Mouse (Mus musculus): ENCODE data around the gene Fbxw13. TPM values are rescaled to one million over a fixed set of nuclear protein-coding genes. Genes with fewer than 3 reads are reported as not detected.

The Fbxw13 gene
- polyA plus RNA-seq, 1 experiment from 2014 or later = not detected

Other genes starting within 250 kb of the Fbxw13 start
- 7.7 and 10.9 TPM in 2 replicates for gene Col7a1, start 242.4 kb downstream of the Fbxw13 start, polyA plus RNA-seq (2016; fragmentation: Nextera tagmentation; extraction: Ambion mirVana)
- 0.27 and 0.32 TPM in 2 replicates for gene Ucn2, start 210.0 kb downstream of the Fbxw13 start, polyA plus RNA-seq (2016; fragmentation: Nextera tagmentation; extraction: Ambion mirVana)
- 14.4 and 16.5 TPM in 2 replicates for gene Pfkfb4, start 204.2 kb downstream of the Fbxw13 start, polyA plus RNA-seq (2016; fragmentation: Nextera tagmentation; extraction: Ambion mirVana)
- gene Shisa5, start 157.4 kb downstream of the Fbxw13 start, polyA plus RNA-seq (2016; fragmentation: Nextera tagmentation; extraction: Ambion mirVana) = 58.6 and 60.4 TPM in 2 replicates
- 10.3 and 13.1 TPM in 2 replicates for gene Trex1, start 136.2 kb downstream of the Fbxw13 start, polyA plus RNA-seq (2016; fragmentation: Nextera tagmentation; extraction: Ambion mirVana)
- gene Atrip, start 121.9 kb downstream of the Fbxw13 start, polyA plus RNA-seq (2016; fragmentation: Nextera tagmentation; extraction: Ambion mirVana) = 31.5 and 34.9 TPM in 2 replicates
- gene Ccdc51, start 113.5 kb downstream of the Fbxw13 start, polyA plus RNA-seq (2016; fragmentation: Nextera tagmentation; extraction: Ambion mirVana) = 13.9 and 15.0 TPM in 2 replicates
- 757 TPM in 2 replicates for gene Tma7, start 113.4 kb downstream of the Fbxw13 start, polyA plus RNA-seq (2016; fragmentation: Nextera tagmentation; extraction: Ambion mirVana)
- gene Plxnb1, start 100.6 kb downstream of the Fbxw13 start, polyA plus RNA-seq (2016; fragmentation: Nextera tagmentation; extraction: Ambion mirVana) = 18.3 and 23.0 TPM in 2 replicates
- not detected in 2 replicates for gene Fbxw21, start 33.9 kb downstream of the Fbxw13 start, polyA plus RNA-seq (2016; fragmentation: Nextera tagmentation; extraction: Ambion mirVana)
- not detected in 2 replicates for gene Fbxw20, start 38.8 kb upstream of the Fbxw13 start, polyA plus RNA-seq (2016; fragmentation: Nextera tagmentation; extraction: Ambion mirVana)
- not detected in 2 replicates for gene Fbxw14, start 91.7 kb upstream of the Fbxw13 start, polyA plus RNA-seq (2016; fragmentation: Nextera tagmentation; extraction: Ambion mirVana)
- not detected in 2 replicates for gene Fbxw28, start 143.7 kb upstream of the Fbxw13 start, polyA plus RNA-seq (2016; fragmentation: Nextera tagmentation; extraction: Ambion mirVana)
- gene Fbxw22, start 208.3 kb upstream of the Fbxw13 start, polyA plus RNA-seq (2016; fragmentation: Nextera tagmentation; extraction: Ambion mirVana) = not detected in 2 replicates

All from embryonic facial prominence, embryonic 12.5 days (tissue).